In genomic region chr9:53268731-53269465, GRCm38 (mm10) we compare ENCODE assay signal across 8 mouse cellular contexts. TPM values are rescaled to one million over a fixed set of nuclear protein-coding genes. Genes with fewer than 3 reads are reported as not detected.
DNase-seq lines count a peak whose midpoint lies in the region; ATAC-seq and TF ChIP-seq lines count a peak whose summit lies in the region.
"Had no signal": no experiment of that assay in that cellular context is flagged by ENCODE, and none has a peak within 500 bp of the region (broad histone marks: within the 10 kb centered on the region; RNA-seq: fewer than 3 reads in every experiment).

No protein-coding gene starts in this region.

- no peak overlapping the region for H3K9ac ChIP-seq in intestine, postnatal 0 days (ENCODE audit: low read depth, low read length)
- no peak overlapping the region for H3K9ac ChIP-seq in intestine, embryonic 16.5 days (ENCODE audit: low read depth, low read length)
- H3K9ac ChIP-seq: liver, embryonic 15.5 days had no signal

- H3K27ac ChIP-seq in intestine, postnatal 0 days (ENCODE audit: low read depth, low read length): no peak overlapping the region
- H3K27ac ChIP-seq in intestine, embryonic 16.5 days (ENCODE audit: low read length): no peak overlapping the region
- H3K27ac ChIP-seq in heart, embryonic 10.5 days: no peak overlapping the region
- H3K27ac ChIP-seq: liver, embryonic 15.5 days had no signal

- no peak overlapping the region for H3K4me3 ChIP-seq in intestine, postnatal 0 days (ENCODE audit: low read depth, low read length)
- no peak overlapping the region for H3K4me3 ChIP-seq in intestine, embryonic 16.5 days (ENCODE audit: low read length)
- no peak overlapping the region for H3K4me3 ChIP-seq in lung, adult 2 months (replicated peaks; ENCODE audit: extremely low read depth, low read depth, low read length)
- no peak overlapping the region for H3K4me3 ChIP-seq in heart, embryonic 10.5 days
- H3K4me3 ChIP-seq: liver, embryonic 15.5 days had no signal

- H3K27me3 ChIP-seq in intestine, postnatal 0 days (replicated peaks; ENCODE audit: control insufficient read depth, insufficient read depth, low read length): no peaks in the 10 kb centered on the region
- no peaks in the 10 kb centered on the region for H3K27me3 ChIP-seq in intestine, embryonic 16.5 days (replicated peaks; ENCODE audit: control insufficient read depth, insufficient read depth, low read length)
- no peaks in the 10 kb centered on the region for H3K27me3 ChIP-seq in heart, embryonic 10.5 days (ENCODE audit: insufficient read depth, poor library complexity, severe bottlenecking)
- H3K27me3 ChIP-seq: liver, embryonic 15.5 days had no signal

- ATAC-seq in intestine, postnatal 0 days: no peak
- ATAC-seq in intestine, embryonic 16.5 days: no peak

- H3K9me3 ChIP-seq in intestine, postnatal 0 days (ENCODE audit: control insufficient read depth): no peaks in the 10 kb centered on the region
- H3K9me3 ChIP-seq in intestine, embryonic 16.5 days (ENCODE audit: control insufficient read depth, low read length): no peaks in the 10 kb centered on the region
- no peaks in the 10 kb centered on the region for H3K9me3 ChIP-seq in heart, embryonic 10.5 days
- H3K9me3 ChIP-seq: liver, embryonic 15.5 days had no signal

- peak; percentile 39 for DNase-seq in ES-CJ7 (ENCODE audit: low read depth, low spot score)
- DNase-seq in adipocyte (ENCODE audit: low spot score): peak; percentile 27
- DNase-seq in lung, adult 2 months: peak; percentile 25
- no peak for DNase-seq in heart, embryonic 10.5 days (ENCODE audit: low spot score)
- DNase-seq in Muller cell, postnatal 12 days (ENCODE audit: inconsistent ontology term): no peak

- TF ChIP-seq CTCF in intestine, postnatal 0 days (IDR thresholded peaks at IDR 0.05; ENCODE audit: low read depth): peak; percentile 79
- TF ChIP-seq CTCF in lung, adult 2 months (IDR thresholded peaks at IDR 0.05; ENCODE audit: insufficient read depth, low read length): peak; percentile 19; the same call in 1 of the 2 replicates

- 69% methylated on average over 5 of the region's 5 CpGs for WGBS in intestine, postnatal 0 days
- WGBS in intestine, embryonic 16.5 days: 62% methylated on average over 5 of the region's 5 CpGs
- WGBS in lung, adult 2 months: 62% methylated on average over 5 of the region's 5 CpGs
- WGBS in heart, embryonic 10.5 days: 76% methylated on average over 5 of the region's 5 CpGs

- H3K36me3 ChIP-seq in intestine, postnatal 0 days (ENCODE audit: control insufficient read depth, insufficient read depth): no peaks in the 10 kb centered on the region
- no peaks in the 10 kb centered on the region for H3K36me3 ChIP-seq in intestine, embryonic 16.5 days (ENCODE audit: control insufficient read depth, insufficient read depth, low read length)
- no peaks in the 10 kb centered on the region for H3K36me3 ChIP-seq in heart, embryonic 10.5 days
- H3K36me3 ChIP-seq: liver, embryonic 15.5 days had no signal

- TF ChIP-seq POLR2A in lung, adult 2 months (IDR thresholded peaks at IDR 0.05; ENCODE audit: borderline replicate concordance, extremely low read depth, low read depth, low read length): no peak

- H3K4me1 ChIP-seq in intestine, postnatal 0 days (replicated peaks; ENCODE audit: control insufficient read depth, insufficient read depth, low read length): peaks cover 6% of the 10 kb centered on the region; the same call in 1 of the 2 replicates
- peaks cover 15% of the 10 kb centered on the region for H3K4me1 ChIP-seq in intestine, embryonic 16.5 days (ENCODE audit: control insufficient read depth, insufficient read depth, low read length)
- peaks cover 5% of the 10 kb centered on the region for H3K4me1 ChIP-seq in lung, adult 2 months (ENCODE audit: control insufficient read depth, insufficient read depth, low read length)
- H3K4me1 ChIP-seq in heart, embryonic 10.5 days: 0 out of 2 replicates have a peak, but pooled peaks cover 3% of the 10 kb centered on the region
- H3K4me1 ChIP-seq: liver, embryonic 15.5 days had no signal

- no peak overlapping the region for H3K4me2 ChIP-seq in intestine, postnatal 0 days (replicated peaks; ENCODE audit: low read depth)
- no peak overlapping the region for H3K4me2 ChIP-seq in intestine, embryonic 16.5 days (ENCODE audit: low read depth, low read length)
- H3K4me2 ChIP-seq: liver, embryonic 15.5 days had no signal

RNA-seq across cellular contexts. Expression of gene Ddx10, which starts 21.0 kb away (rescaled TPM):
- polyA plus RNA-seq in intestine, postnatal 0 days (2015; fragmentation: Nextera tagmentation; extraction: Ambion mirVana): 12.5 and 12.7 TPM in 2 replicates
- polyA plus RNA-seq in intestine, embryonic 16.5 days (2015; fragmentation: Nextera tagmentation; extraction: Ambion mirVana): 23.2 and 24.2 TPM in 2 replicates
- 1.1 and 2.0 TPM in 2 replicates for polyA plus RNA-seq in lung, adult 2 months (2012; rRNA removed)
- polyA plus RNA-seq in heart, embryonic 10.5 days (2016; fragmentation: Nextera tagmentation; extraction: Ambion mirVana): 23.2 and 25.5 TPM in 2 replicates

RNA-seq across cellular contexts. Expression of gene Exph5, which starts 32.6 kb away (rescaled TPM):
- 2.4 and 3.1 TPM in 2 replicates for polyA plus RNA-seq in intestine, postnatal 0 days (2015; fragmentation: Nextera tagmentation; extraction: Ambion mirVana)
- polyA plus RNA-seq in intestine, embryonic 16.5 days (2015; fragmentation: Nextera tagmentation; extraction: Ambion mirVana): 2.8 and 3.6 TPM in 2 replicates
- polyA plus RNA-seq in lung, adult 2 months (2012; rRNA removed): 3.4 and 4.8 TPM in 2 replicates
- polyA plus RNA-seq in heart, embryonic 10.5 days (2016; fragmentation: Nextera tagmentation; extraction: Ambion mirVana): 0.31 and 0.65 TPM in 2 replicates

Comparison
In these comparisons a context has a peak if more than half of its experiments do, and no peak if none do; other contexts are left out.
1. DNase-seq: peak in ES-CJ7 (single experiment), adipocyte (single experiment) and lung, adult 2 months (single experiment); none in heart, embryonic 10.5 days (single experiment) and Muller cell, postnatal 12 days (single experiment).